Comparison of ENCODE assay signal across 24 mouse cellular contexts in the genomic region with DNA sequence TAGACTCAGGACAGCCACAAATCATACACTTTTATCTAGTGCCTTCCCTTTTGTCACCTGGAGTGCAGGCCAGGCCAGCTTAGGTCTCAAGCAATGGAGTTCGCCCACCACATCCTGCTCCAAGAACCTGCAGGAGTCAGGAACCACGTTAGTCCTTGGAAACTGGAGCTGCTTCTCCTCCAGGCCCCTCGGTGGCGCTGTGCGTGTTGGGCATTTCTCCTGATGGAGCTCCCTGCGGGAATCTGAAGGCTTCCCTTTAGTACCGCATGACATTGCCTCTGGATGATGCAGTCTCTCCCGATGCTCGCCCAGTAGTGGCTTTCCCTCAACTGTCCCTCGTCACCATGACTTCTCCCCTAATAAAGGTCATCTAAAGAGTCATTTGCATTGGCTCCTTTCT. TPM values are rescaled to one million over a fixed set of nuclear protein-coding genes. Genes with fewer than 3 reads are reported as not detected.
DNase-seq lines count a peak whose midpoint lies in the region; ATAC-seq and TF ChIP-seq lines count a peak whose summit lies in the region.
"Had no signal": no experiment of that assay in that cellular context is flagged by ENCODE, and none has a peak within 500 bp of the region (broad histone marks: within the 10 kb centered on the region; RNA-seq: fewer than 3 reads in every experiment).

No protein-coding gene starts in this region.

- H3K36me3 ChIP-seq in forebrain, embryonic 12.5 days (replicated peaks) = peaks cover 42% of the 10 kb centered on the region
- peaks cover 36% of the 10 kb centered on the region for H3K36me3 ChIP-seq in forebrain, embryonic 13.5 days (ENCODE audit: poor library complexity, severe bottlenecking)
- H3K36me3 ChIP-seq in hindbrain, embryonic 13.5 days = peaks cover 44% of the 10 kb centered on the region
- H3K36me3 ChIP-seq in hindbrain, postnatal 0 days (ENCODE audit: insufficient read depth, low read length) = peaks cover 30% of the 10 kb centered on the region
- peaks cover 40% of the 10 kb centered on the region for H3K36me3 ChIP-seq in midbrain, embryonic 14.5 days (ENCODE audit: control insufficient read depth, insufficient read depth, low read length)
- H3K36me3 ChIP-seq in midbrain, embryonic 15.5 days (replicated peaks) = peaks cover 23% of the 10 kb centered on the region
- H3K36me3 ChIP-seq: G1E had no signal

- 0 out of 2 replicates have a peak, but pooled peaks cover 4% of the 10 kb centered on the region for H3K9me3 ChIP-seq in forebrain, embryonic 12.5 days
- peaks cover 3% of the 10 kb centered on the region for H3K9me3 ChIP-seq in forebrain, embryonic 13.5 days (replicated peaks)
- peaks cover 7% of the 10 kb centered on the region; the same call in 1 of the 2 replicates for H3K9me3 ChIP-seq in hindbrain, embryonic 13.5 days
- no peaks in the 10 kb centered on the region for H3K9me3 ChIP-seq in hindbrain, postnatal 0 days (ENCODE audit: low read length)
- H3K9me3 ChIP-seq in midbrain, embryonic 14.5 days (ENCODE audit: control insufficient read depth, low read length) = no peaks in the 10 kb centered on the region
- no peaks in the 10 kb centered on the region for H3K9me3 ChIP-seq in midbrain, embryonic 15.5 days
- H3K9me3 ChIP-seq: heart, embryonic 10.5 days; heart, embryonic 15.5 days; lung, embryonic 15.5 days had no signal

- ATAC-seq in forebrain, embryonic 12.5 days (ENCODE audit: low FRiP score) = 0 out of 2 replicates have a peak, but pooled peaks have one; percentile 40
- ATAC-seq in forebrain, embryonic 13.5 days = no peak
- ATAC-seq in hindbrain, embryonic 13.5 days (ENCODE audit: low FRiP score) = no peak
- no peak for ATAC-seq in hindbrain, postnatal 0 days
- no peak for ATAC-seq in midbrain, embryonic 14.5 days (ENCODE audit: low FRiP score, low TSS enrichment)
- ATAC-seq in midbrain, embryonic 15.5 days (replicated peaks) = no peak

- no peak overlapping the region for H3K9ac ChIP-seq in forebrain, embryonic 12.5 days
- H3K9ac ChIP-seq in forebrain, embryonic 13.5 days = no peak overlapping the region
- H3K9ac ChIP-seq in hindbrain, embryonic 13.5 days = no peak overlapping the region
- no peak overlapping the region for H3K9ac ChIP-seq in hindbrain, postnatal 0 days (replicated peaks; ENCODE audit: low read length)
- H3K9ac ChIP-seq in midbrain, embryonic 14.5 days (replicated peaks; ENCODE audit: low read length) = no peak overlapping the region
- H3K9ac ChIP-seq in midbrain, embryonic 15.5 days = no peak overlapping the region
- H3K9ac ChIP-seq: heart, embryonic 15.5 days; limb, embryonic 12.5 days; lung, embryonic 15.5 days had no signal

- TF ChIP-seq CTCF in hindbrain, postnatal 0 days (IDR thresholded peaks at IDR 0.05; ENCODE audit: low read depth) = no peak

- peak overlapping the region; percentile 26 for H3K27ac ChIP-seq in forebrain, embryonic 12.5 days
- no peak overlapping the region; the same call in 1 of the 2 replicates for H3K27ac ChIP-seq in forebrain, embryonic 13.5 days
- H3K27ac ChIP-seq in hindbrain, embryonic 13.5 days = 0 out of 2 replicates have a peak overlapping the region, but pooled peaks have one; percentile 23
- H3K27ac ChIP-seq in hindbrain, postnatal 0 days = no peak overlapping the region
- 0 out of 2 replicates have a peak overlapping the region, but pooled peaks have one; percentile 32 for H3K27ac ChIP-seq in midbrain, embryonic 14.5 days (replicated peaks; ENCODE audit: low read depth, low read length)
- no peak overlapping the region for H3K27ac ChIP-seq in midbrain, embryonic 15.5 days
- H3K27ac ChIP-seq: heart, embryonic 10.5 days; heart, embryonic 15.5 days; left cerebral cortex, adult 2 months; limb, embryonic 12.5 days; lung, embryonic 15.5 days had no signal

- WGBS in forebrain, embryonic 12.5 days = 86% methylated on average over 10 of the region's 10 CpGs
- WGBS in forebrain, embryonic 13.5 days = 85% methylated on average over 10 of the region's 10 CpGs
- WGBS in hindbrain, embryonic 13.5 days = 80% methylated on average over 10 of the region's 10 CpGs
- WGBS in hindbrain, postnatal 0 days = 84% methylated on average over 10 of the region's 10 CpGs
- WGBS in midbrain, embryonic 14.5 days = 84% methylated on average over 10 of the region's 10 CpGs
- WGBS in midbrain, embryonic 15.5 days = 83% methylated on average over 10 of the region's 10 CpGs

- peaks cover 6% of the 10 kb centered on the region for H3K4me1 ChIP-seq in forebrain, embryonic 12.5 days
- H3K4me1 ChIP-seq in forebrain, embryonic 13.5 days = peaks cover 26% of the 10 kb centered on the region
- peaks cover 16% of the 10 kb centered on the region for H3K4me1 ChIP-seq in hindbrain, embryonic 13.5 days (replicated peaks)
- no peaks in the 10 kb centered on the region for H3K4me1 ChIP-seq in hindbrain, postnatal 0 days (ENCODE audit: insufficient read depth, low read length)
- H3K4me1 ChIP-seq in midbrain, embryonic 14.5 days (ENCODE audit: control insufficient read depth, insufficient read depth, low read length) = no peaks in the 10 kb centered on the region
- H3K4me1 ChIP-seq in midbrain, embryonic 15.5 days = no peaks in the 10 kb centered on the region
- H3K4me1 ChIP-seq: heart, embryonic 10.5 days; heart, embryonic 15.5 days; lung, embryonic 15.5 days had no signal

- H3K27me3 ChIP-seq in forebrain, embryonic 12.5 days = no peaks in the 10 kb centered on the region
- no peaks in the 10 kb centered on the region for H3K27me3 ChIP-seq in forebrain, embryonic 13.5 days
- no peaks in the 10 kb centered on the region for H3K27me3 ChIP-seq in hindbrain, embryonic 13.5 days
- no peaks in the 10 kb centered on the region for H3K27me3 ChIP-seq in hindbrain, postnatal 0 days (ENCODE audit: insufficient read depth, low read length)
- H3K27me3 ChIP-seq in midbrain, embryonic 14.5 days (ENCODE audit: control insufficient read depth, insufficient read depth, low read length) = no peaks in the 10 kb centered on the region
- H3K27me3 ChIP-seq in midbrain, embryonic 15.5 days (replicated peaks) = no peaks in the 10 kb centered on the region
- H3K27me3 ChIP-seq: heart, embryonic 15.5 days; limb, embryonic 12.5 days; lung, embryonic 15.5 days had no signal

- H3K4me3 ChIP-seq in forebrain, embryonic 12.5 days (replicated peaks) = no peak overlapping the region
- no peak overlapping the region for H3K4me3 ChIP-seq in forebrain, embryonic 13.5 days
- H3K4me3 ChIP-seq in hindbrain, embryonic 13.5 days = no peak overlapping the region
- no peak overlapping the region for H3K4me3 ChIP-seq in hindbrain, postnatal 0 days (ENCODE audit: low read length)
- no peak overlapping the region for H3K4me3 ChIP-seq in midbrain, embryonic 14.5 days (replicated peaks; ENCODE audit: low read depth, low read length)
- H3K4me3 ChIP-seq in midbrain, embryonic 15.5 days = no peak overlapping the region
- H3K4me3 ChIP-seq: erythroblast, embryonic 14.5 days; heart, embryonic 10.5 days; heart, embryonic 15.5 days; left cerebral cortex, adult 2 months; limb, embryonic 12.5 days; lung, embryonic 15.5 days had no signal

- H3K4me2 ChIP-seq in forebrain, embryonic 12.5 days = no peak overlapping the region
- H3K4me2 ChIP-seq in forebrain, embryonic 13.5 days = no peak overlapping the region
- H3K4me2 ChIP-seq in hindbrain, embryonic 13.5 days = no peak overlapping the region
- H3K4me2 ChIP-seq in hindbrain, postnatal 0 days (ENCODE audit: low read depth, low read length) = no peak overlapping the region
- no peak overlapping the region for H3K4me2 ChIP-seq in midbrain, embryonic 14.5 days (ENCODE audit: low read length)
- H3K4me2 ChIP-seq in midbrain, embryonic 15.5 days = no peak overlapping the region
- H3K4me2 ChIP-seq: heart, embryonic 15.5 days; limb, embryonic 12.5 days; liver, embryonic 11.5 days; lung, embryonic 15.5 days had no signal

- no peak for DNase-seq in hindbrain, postnatal 0 days (ENCODE audit: low spot score)
- DNase-seq in midbrain, embryonic 14.5 days = no peak
- DNase-seq in ZHBTc4 (ENCODE audit: low read depth, low spot score) = peak; percentile 65
- no peak for DNase-seq in liver
- DNase-seq: adrenal gland, postnatal 25 days; cerebellum, adult 11-12 months; cerebellum, postnatal 10 days; gastrocnemius, postnatal 14 days; heart, postnatal 36 days; kidney, adult 11 months; kidney, postnatal 14 days; thymus, postnatal 4 days had no signal

RNA-seq across cellular contexts. Expression of a gene that starts 53.1 kb away (rescaled TPM):
- polyA plus RNA-seq in forebrain, embryonic 12.5 days (2016; fragmentation: Nextera tagmentation; extraction: Ambion mirVana) = 42.1 and 44.9 TPM in 2 replicates
- 39.5 and 46.6 TPM in 2 replicates for polyA plus RNA-seq in forebrain, embryonic 13.5 days (2015; fragmentation: Nextera tagmentation; extraction: Ambion mirVana)
- polyA plus RNA-seq in hindbrain, embryonic 13.5 days (2015; fragmentation: Nextera tagmentation; extraction: Ambion mirVana) = 34.1 and 36.0 TPM in 2 replicates
- total RNA-seq in hindbrain, postnatal 0 days (2014; rRNA removed) = 23.9 and 25.6 TPM in 2 replicates
- 22.0 and 25.1 TPM in 2 replicates for polyA plus RNA-seq in hindbrain, postnatal 0 days (2015; fragmentation: Nextera tagmentation; extraction: Ambion mirVana)
- 27.7 and 38.5 TPM in 2 replicates for polyA plus RNA-seq in midbrain, embryonic 14.5 days (2014; fragmentation: Nextera tagmentation; extraction: Ambion mirVana)
- polyA plus RNA-seq in midbrain, embryonic 15.5 days (2015; fragmentation: Nextera tagmentation; extraction: Ambion mirVana) = 36.8 and 39.3 TPM in 2 replicates
- polyA plus RNA-seq: erythroblast, embryonic 14.5 days had no signal

Comparison
In these comparisons a context has a peak if more than half of its experiments do, and no peak if none do; other contexts are left out.
1. H3K27ac ChIP-seq: peak in forebrain, embryonic 12.5 days (single experiment), hindbrain, embryonic 13.5 days (single experiment) and midbrain, embryonic 14.5 days (single experiment); none in forebrain, embryonic 13.5 days (single experiment), hindbrain, postnatal 0 days (single experiment) and midbrain, embryonic 15.5 days (single experiment).